Mouse (Mus musculus): ENCODE measurements at regions not wholly inside any gene's neighbourhood (a gene's known extent, or its start where the extent isn't known, plus 50 kb on each side); places are given as distances from the start of the nearest gene placed in this dataset.
"Not testable (repeated sequence)": the region's sequence is repeated elsewhere in the genome, so short reads cannot be mapped to it uniquely, and the experiment has no call there.

DNA sequence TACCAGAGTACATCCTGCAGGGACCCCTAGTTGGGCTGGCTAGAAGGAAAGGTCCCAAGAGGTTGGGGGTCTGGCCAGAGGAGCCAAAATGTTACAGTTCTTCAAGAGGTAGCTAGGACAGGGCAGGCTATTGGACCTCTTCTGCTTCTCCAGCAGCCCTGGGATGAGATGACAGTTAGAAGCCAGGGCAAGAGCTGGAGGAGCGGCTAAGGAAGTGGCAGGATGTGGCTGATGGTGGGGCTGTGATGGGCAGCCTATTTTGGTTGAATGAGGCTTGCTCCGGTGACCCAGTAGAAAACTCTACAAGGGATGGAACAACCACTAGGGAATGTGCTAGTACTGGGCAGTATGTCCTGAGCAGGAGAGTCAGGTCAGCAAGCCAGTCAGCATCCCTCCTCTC lies 82.8 kb downstream of the Ddx11 start:
- H3K4me1 ChIP-seq (ENCODE audit: insufficient read depth), result no peaks in the 10 kb centered on the region
- no peak for ATAC-seq
- TF ChIP-seq CTCF (IDR thresholded peaks at IDR 0.05; ENCODE audit: low read depth) (no peak), EP300 (IDR thresholded peaks at IDR 0.05; ENCODE audit: low read depth) (no peak)
- no peak overlapping the region for H3K4me2 ChIP-seq (ENCODE audit: low read depth, low read length)
- H3K27ac ChIP-seq (ENCODE audit: low read depth), result no peak overlapping the region
- no peaks in the 10 kb centered on the region for H3K27me3 ChIP-seq (ENCODE audit: insufficient read depth, low read length)
- no peak for DNase-seq
- H3K9me3 ChIP-seq (ENCODE audit: low read length), result no peaks in the 10 kb centered on the region
- H3K9ac ChIP-seq (replicated peaks), result no peak overlapping the region
- H3K36me3 ChIP-seq (replicated peaks; ENCODE audit: insufficient read depth, low read length), result no peaks in the 10 kb centered on the region
- WGBS (ENCODE audit: insufficient replicate concordance), result 62% methylated on average over 2 of the region's 2 CpGs
- H3K4me3 ChIP-seq (ENCODE audit: low read depth, low read length), result no peak overlapping the region

DNA sequence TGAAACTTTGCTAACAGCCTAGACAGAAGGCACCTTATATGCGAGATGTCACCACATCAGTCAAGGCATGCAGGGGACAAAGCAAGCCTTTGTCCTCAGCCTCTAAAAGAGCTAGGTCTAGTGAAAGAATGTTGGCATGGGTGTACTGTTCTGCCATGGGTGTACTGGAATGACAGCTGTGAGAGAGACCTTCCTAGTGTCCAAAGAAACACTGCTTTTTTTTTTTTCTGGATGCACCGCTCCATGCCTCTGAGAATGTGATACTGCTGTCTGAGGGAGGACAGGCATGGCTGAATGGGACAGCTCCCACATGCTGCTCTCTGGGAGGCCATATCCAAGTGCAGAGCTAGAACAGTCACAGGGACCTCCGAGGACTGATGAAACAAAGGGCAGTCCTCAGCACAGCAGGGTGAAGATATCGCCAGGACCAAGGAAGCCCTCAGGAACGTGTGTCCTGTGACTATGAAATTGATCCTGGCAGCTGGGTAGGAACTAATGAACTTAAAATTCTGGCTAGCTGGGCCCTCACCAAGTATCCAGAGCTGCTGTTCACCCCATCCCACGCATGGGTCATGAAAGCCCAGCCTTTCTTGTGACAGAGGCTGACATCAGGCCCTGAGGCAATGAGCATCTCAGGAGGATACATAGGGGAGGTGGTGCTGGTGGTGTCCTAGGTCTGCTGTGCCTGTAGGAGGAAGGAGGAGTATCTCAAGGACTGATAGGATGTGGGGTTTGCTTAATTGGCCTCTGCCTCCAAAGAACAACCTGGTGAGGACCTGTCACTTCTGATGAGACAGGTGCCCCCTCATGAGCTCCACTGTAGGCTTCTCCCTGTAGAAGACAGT lies 84.6 kb downstream of the Ddx11 start:
- H3K36me3 ChIP-seq (replicated peaks; ENCODE audit: insufficient read depth, low read length); ATAC-seq; H3K4me2 ChIP-seq (ENCODE audit: low read depth, low read length); H3K9me3 ChIP-seq (ENCODE audit: low read length); H3K27ac ChIP-seq (ENCODE audit: low read depth); H3K9ac ChIP-seq (replicated peaks); H3K4me3 ChIP-seq (ENCODE audit: low read depth, low read length); H3K27me3 ChIP-seq (ENCODE audit: insufficient read depth, low read length); DNase-seq; H3K4me1 ChIP-seq (ENCODE audit: insufficient read depth): not testable (repeated sequence)
- WGBS (ENCODE audit: insufficient replicate concordance), result 69% methylated on average over 6 of the region's 6 CpGs

DNA sequence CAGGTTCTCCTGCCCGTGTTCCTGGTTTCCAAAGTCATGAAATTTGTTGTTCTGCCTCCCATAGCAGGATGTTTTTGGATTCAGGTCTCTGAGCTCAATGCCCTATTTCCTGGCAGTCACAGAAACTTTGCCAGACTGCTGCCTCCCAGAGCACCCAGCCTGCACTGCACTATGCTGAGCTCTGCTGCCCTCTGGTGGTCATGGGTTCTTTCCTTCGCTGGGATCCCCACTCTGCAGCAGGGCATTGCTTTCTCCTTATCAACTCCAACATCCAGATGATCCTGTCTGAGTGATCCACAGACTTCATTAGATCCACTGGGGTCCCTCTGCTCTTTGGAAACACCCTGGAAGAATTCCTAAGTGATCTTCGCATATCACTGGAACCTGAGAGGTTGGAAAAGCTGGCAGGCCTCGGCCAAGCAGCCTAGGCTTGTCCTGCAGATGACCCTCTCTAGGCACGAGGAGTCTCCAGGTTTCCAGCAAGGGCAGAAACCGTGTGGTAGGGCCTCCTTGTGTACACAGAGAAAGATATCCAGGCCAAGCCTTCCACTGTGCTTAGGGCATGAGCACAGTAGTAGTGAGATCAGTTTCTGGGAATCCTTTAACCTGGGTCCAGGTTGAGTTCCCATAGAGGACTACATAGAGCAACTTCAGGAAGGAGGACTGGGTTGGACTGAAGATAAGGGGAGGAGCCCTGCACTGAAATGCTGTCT lies 85.6 kb downstream of the Ddx11 start:
- not testable (repeated sequence) for DNase-seq; H3K36me3 ChIP-seq (replicated peaks; ENCODE audit: insufficient read depth, low read length); H3K9me3 ChIP-seq (ENCODE audit: low read length); H3K4me3 ChIP-seq (ENCODE audit: low read depth, low read length); H3K27ac ChIP-seq (ENCODE audit: low read depth); H3K4me2 ChIP-seq (ENCODE audit: low read depth, low read length); H3K9ac ChIP-seq (replicated peaks); H3K4me1 ChIP-seq (ENCODE audit: insufficient read depth); H3K27me3 ChIP-seq (ENCODE audit: insufficient read depth, low read length)
- peak; percentile 20; the same call in 1 of the 2 replicates for TF ChIP-seq CTCF (IDR thresholded peaks at IDR 0.05; ENCODE audit: low read depth)
- ATAC-seq, result peak; percentile 60
- WGBS (ENCODE audit: insufficient replicate concordance), result 42% methylated on average over 3 of the region's 6 CpGs

DNA sequence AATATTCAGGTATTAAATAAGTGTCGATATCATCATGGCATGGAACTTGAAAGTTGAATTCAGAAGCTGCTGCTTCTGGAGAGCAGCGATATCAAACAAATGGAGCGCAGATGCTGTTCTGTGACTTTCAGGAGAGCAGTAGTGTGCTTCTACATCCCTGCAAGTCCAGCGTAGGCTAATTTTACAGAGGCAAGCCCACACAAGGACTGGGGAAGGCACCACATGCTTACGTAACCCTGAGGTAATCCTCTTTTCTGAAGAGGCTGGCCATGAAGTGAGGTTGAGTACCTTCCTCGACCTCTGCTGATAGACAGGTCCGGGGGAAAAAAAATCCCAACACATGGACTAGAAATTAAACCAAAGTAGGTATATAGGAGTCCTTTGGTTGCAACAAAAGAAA lies 88.2 kb downstream of the Ddx11 start:
- Histone ChIP-seq H3K4me3 (ENCODE audit: low read depth, low read length) (no peak overlapping the region), H3K9me3 (ENCODE audit: low read length) (no peaks in the 10 kb centered on the region), H3K27ac (ENCODE audit: low read depth) (no peak overlapping the region), H3K27me3 (ENCODE audit: insufficient read depth, low read length) (no peaks in the 10 kb centered on the region), H3K4me1 (ENCODE audit: insufficient read depth) (no peaks in the 10 kb centered on the region), H3K9ac (replicated peaks) (no peak overlapping the region), H3K4me2 (ENCODE audit: low read depth, low read length) (no peak overlapping the region), H3K36me3 (replicated peaks; ENCODE audit: insufficient read depth, low read length) (no peaks in the 10 kb centered on the region)
- TF ChIP-seq EP300 (IDR thresholded peaks at IDR 0.05; ENCODE audit: low read depth) (no peak), CTCF (IDR thresholded peaks at IDR 0.05; ENCODE audit: low read depth) (no peak)
- 72% methylated on average over 7 of the region's 7 CpGs for WGBS (ENCODE audit: insufficient replicate concordance)
- DNase-seq (no peak), ATAC-seq (no peak)

DNA sequence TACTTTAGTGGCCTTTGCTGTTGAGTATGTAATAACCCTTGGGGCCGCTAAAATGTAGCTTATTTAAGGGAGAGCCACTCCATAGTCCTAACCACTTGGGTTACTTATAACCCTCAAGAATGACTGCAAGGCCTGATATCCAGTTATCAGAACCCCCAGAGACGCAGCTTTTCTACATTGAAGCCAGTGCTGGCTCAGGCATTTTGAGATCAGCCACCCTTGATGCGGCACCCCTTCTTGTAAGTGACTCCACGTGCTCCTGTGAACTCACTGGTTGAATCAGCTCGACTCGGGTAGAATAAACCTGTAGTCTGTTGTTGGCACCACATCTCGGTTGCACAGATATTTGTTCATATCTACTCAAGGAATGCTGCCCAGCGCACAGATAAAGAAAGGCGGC lies 89.3 kb downstream of the Ddx11 start:
- H3K9ac ChIP-seq (replicated peaks), result no peak overlapping the region
- no peak for TF ChIP-seq CTCF (IDR thresholded peaks at IDR 0.05; ENCODE audit: low read depth)
- TF ChIP-seq EP300 (IDR thresholded peaks at IDR 0.05; ENCODE audit: low read depth), result no peak
- no peak overlapping the region for H3K4me2 ChIP-seq (ENCODE audit: low read depth, low read length)
- no peaks in the 10 kb centered on the region for H3K4me1 ChIP-seq (ENCODE audit: insufficient read depth)
- no peaks in the 10 kb centered on the region for H3K27me3 ChIP-seq (ENCODE audit: insufficient read depth, low read length)
- ATAC-seq, result no peak
- H3K36me3 ChIP-seq (replicated peaks; ENCODE audit: insufficient read depth, low read length), result no peaks in the 10 kb centered on the region
- H3K4me3 ChIP-seq (ENCODE audit: low read depth, low read length), result no peak overlapping the region
- 73% methylated on average over 9 of the region's 9 CpGs for WGBS (ENCODE audit: insufficient replicate concordance)
- no peak overlapping the region for H3K27ac ChIP-seq (ENCODE audit: low read depth)
- no peaks in the 10 kb centered on the region for H3K9me3 ChIP-seq (ENCODE audit: low read length)
- no peak for DNase-seq

DNA sequence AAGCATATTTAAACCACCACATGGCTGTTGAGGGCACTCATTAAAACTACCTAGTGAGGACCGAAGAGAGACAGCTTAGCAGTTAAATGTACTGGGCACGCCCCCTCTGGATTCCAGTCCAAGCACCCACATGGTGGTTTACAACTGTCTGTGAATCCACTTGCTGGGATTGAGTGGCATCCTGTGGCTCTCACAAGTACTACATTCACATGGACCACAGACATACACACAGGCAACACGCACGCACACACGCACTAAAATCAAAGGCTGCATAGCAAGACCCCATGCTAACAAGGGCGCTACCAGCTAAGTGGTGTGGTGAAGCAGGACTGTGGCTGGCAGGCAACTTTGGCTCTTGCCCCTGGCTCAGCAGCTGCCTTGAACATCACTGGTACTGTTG lies 95.0 kb downstream of the Ddx11 start:
- DNase-seq, result no peak
- H3K27me3 ChIP-seq (ENCODE audit: insufficient read depth, low read length), result no peaks in the 10 kb centered on the region
- no peak overlapping the region for H3K27ac ChIP-seq (ENCODE audit: low read depth)
- H3K9ac ChIP-seq (replicated peaks), result no peak overlapping the region
- no peaks in the 10 kb centered on the region for H3K9me3 ChIP-seq (ENCODE audit: low read length)
- 90% methylated on average over 6 of the region's 6 CpGs for WGBS (ENCODE audit: insufficient replicate concordance)
- H3K4me2 ChIP-seq (ENCODE audit: low read depth, low read length), result no peak overlapping the region
- TF ChIP-seq CTCF (IDR thresholded peaks at IDR 0.05; ENCODE audit: low read depth), result no peak
- no peak for ATAC-seq
- H3K4me1 ChIP-seq (ENCODE audit: insufficient read depth), result no peaks in the 10 kb centered on the region
- no peaks in the 10 kb centered on the region for H3K36me3 ChIP-seq (replicated peaks; ENCODE audit: insufficient read depth, low read length)
- no peak overlapping the region for H3K4me3 ChIP-seq (ENCODE audit: low read depth, low read length)
